Mouse (Mus musculus) heart, embryonic 10.5 days (tissue): ENCODE results near the gene Hacd4. TPM values are rescaled to one million over a fixed set of nuclear protein-coding genes. Genes with fewer than 3 reads are reported as not detected.
A peak's percentile ranks its signal among the peaks of the same experiment; 100 is the strongest.

ENCODE experiments used
- DNase-seq: peaks from one replicate; pipeline ENCODE4 v3.0.0-alpha.2; 2017; ENCODE audit warnings: low spot score
- H3K27ac ChIP-seq: fragments of 300-500 bp; sonication (generic); 2 replicates; pipeline ENCODE4 v1.5.1; 2016; ENCODE audit warnings: mild to moderate bottlenecking
- H3K27me3 ChIP-seq: fragments of 300-500 bp; sonication (generic); 2 replicates; pipeline ENCODE4 v1.6.1; 2016; ENCODE audit warnings: mild to moderate bottlenecking; ENCODE audit not compliant: poor library complexity, insufficient read depth, severe bottlenecking
- H3K36me3 ChIP-seq: fragments of 300-500 bp; sonication (generic); 2 replicates; pipeline ENCODE4 v1.6.1; 2016; ENCODE audit warnings: mild to moderate bottlenecking, moderate library complexity
- H3K4me1 ChIP-seq: fragments of 300-500 bp; sonication (generic); 2 replicates; pipeline ENCODE4 v1.6.1; 2016; ENCODE audit warnings: mild to moderate bottlenecking
- H3K4me3 ChIP-seq: fragments of 300-500 bp; sonication (generic); 2 replicates; pipeline ENCODE4 v1.5.1; 2016; ENCODE audit warnings: mild to moderate bottlenecking, moderate library complexity
- H3K9me3 ChIP-seq: fragments of 300-500 bp; sonication (generic); 2 replicates; pipeline ENCODE4 v1.6.1; 2016; ENCODE audit warnings: mild to moderate bottlenecking, moderate library complexity
- WGBS: fragments of 180-500 bp; shearing (Covaris S2); methylation state at CpG from one replicate; pipeline ENCODE4 v1.1.7; 2016; 5-methylcytosine and 5-hydroxymethylcytosine counted together
- polyA plus RNA-seq: library from polyadenylated mRNA; unstranded; fragments of >200 nt; fragmentation: Nextera tagmentation; extraction: Ambion mirVana; gene quantifications from 2 replicates; pipeline ENCODE4 v1.2.1, GENCODE M21; 2016

Hacd4 gene
- polyA plus RNA-seq, 1 experiment from 2014 or later = 5.5 TPM

- Histone ChIP-seq H3K4me3 (no peak overlapping the region), H3K27me3 (no peaks in the 10 kb centered on the region), H3K36me3 (peaks cover 4% of the 10 kb centered on the region; the same call in 1 of the 2 replicates), H3K9me3 (no peaks in the 10 kb centered on the region), H3K27ac (no peak overlapping the region), H3K4me1 (peaks cover 3% of the 10 kb centered on the region; the same call in 1 of the 2 replicates)
- peak; percentile 45 for DNase-seq
- WGBS = 90% methylated on average over 8 of the region's 8 CpGs
Observed at GRCm38 (mm10) chr4:88370819-88371218, 67.9 kb downstream of the Hacd4 start.

GRCm38 (mm10) chr4:88369951-88370350 lies 68.8 kb downstream of the Hacd4 start:
- H3K9me3 ChIP-seq = no peaks in the 10 kb centered on the region
- 88% methylated on average over 6 of the region's 6 CpGs for WGBS
- peaks cover 3% of the 10 kb centered on the region; the same call in 1 of the 2 replicates for H3K4me1 ChIP-seq
- no peak overlapping the region for H3K27ac ChIP-seq
- peak; percentile 45 for DNase-seq
- no peaks in the 10 kb centered on the region for H3K27me3 ChIP-seq
- H3K4me3 ChIP-seq = no peak overlapping the region
- H3K36me3 ChIP-seq = peaks cover 4% of the 10 kb centered on the region; the same call in 1 of the 2 replicates

DNA sequence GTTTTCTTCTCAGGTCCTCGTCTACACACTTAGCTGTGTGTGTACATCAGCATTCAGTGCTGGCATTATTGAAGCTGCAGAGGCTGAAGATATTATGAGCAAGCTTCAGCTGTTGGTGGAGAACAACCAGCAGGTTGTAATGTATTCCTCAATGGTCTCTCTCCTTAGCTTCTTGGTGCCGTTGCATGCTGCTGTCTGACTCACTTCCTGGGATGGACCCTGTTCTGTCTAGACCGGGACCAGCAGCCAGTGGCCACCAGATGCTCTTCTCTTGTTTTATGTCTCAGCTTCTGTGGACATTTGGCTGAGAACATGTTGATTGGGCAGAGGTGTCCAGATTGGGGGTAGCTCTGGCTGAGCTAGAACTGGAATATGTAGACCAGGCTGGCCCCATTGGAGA lies 81.3 kb downstream of the Hacd4 start:
- WGBS = 61% methylated on average over 3 of the region's 3 CpGs
- Histone ChIP-seq H3K27ac (no peak overlapping the region), H3K9me3 (no peaks in the 10 kb centered on the region), H3K4me1 (no peaks in the 10 kb centered on the region), H3K4me3 (no peak overlapping the region), H3K36me3 (no peaks in the 10 kb centered on the region), H3K27me3 (no peaks in the 10 kb centered on the region)
- no peak for DNase-seq

DNA sequence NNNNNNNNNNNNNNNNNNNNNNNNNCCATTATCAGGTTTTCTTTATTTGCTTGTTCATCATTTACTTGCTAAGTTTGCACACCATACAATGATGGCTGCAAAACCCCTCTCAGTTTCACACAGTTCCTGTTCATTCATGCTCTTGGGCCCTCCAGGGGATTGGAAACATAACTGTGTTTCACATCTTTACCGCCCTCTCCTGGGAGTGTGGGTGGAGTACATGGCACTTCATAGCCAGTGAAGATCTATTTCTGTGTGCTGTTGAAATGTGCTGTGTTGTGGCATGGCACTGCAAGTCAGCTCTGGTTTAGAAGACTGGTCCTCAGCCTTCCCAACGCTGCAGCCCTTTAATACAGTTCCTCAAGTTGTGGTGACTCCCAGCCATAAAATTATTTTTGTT lies 82.1 kb downstream of the Hacd4 start:
- Histone ChIP-seq H3K4me1 (no peaks in the 10 kb centered on the region), H3K36me3 (no peaks in the 10 kb centered on the region), H3K4me3 (no peak overlapping the region), H3K9me3 (no peaks in the 10 kb centered on the region), H3K27me3 (no peaks in the 10 kb centered on the region), H3K27ac (no peak overlapping the region)
- DNase-seq = no peak
- WGBS = 70% methylated on average over 2 of the region's 2 CpGs

DNA sequence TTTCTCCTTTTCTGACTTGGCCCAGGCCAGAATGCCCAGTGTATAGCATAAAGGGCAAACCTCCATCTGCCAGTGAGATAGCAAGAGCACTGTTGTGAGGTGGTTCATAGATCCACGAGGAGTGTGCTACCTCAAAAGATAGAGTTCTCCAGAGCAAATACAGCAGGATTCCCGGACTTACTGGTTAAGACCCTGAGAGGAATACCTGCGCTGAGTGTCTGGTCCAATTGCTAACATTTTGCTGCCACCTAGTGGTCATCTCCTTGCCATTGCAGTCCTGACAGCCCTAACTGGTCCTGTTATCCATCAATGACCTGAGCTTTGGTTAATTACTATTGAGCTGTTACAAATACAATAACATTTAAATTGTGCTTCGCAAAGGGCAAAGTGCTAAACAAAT lies 87.8 kb downstream of the Hacd4 start:
- Histone ChIP-seq H3K4me1 (no peaks in the 10 kb centered on the region), H3K27me3 (no peaks in the 10 kb centered on the region), H3K4me3 (no peak overlapping the region), H3K9me3 (no peaks in the 10 kb centered on the region), H3K27ac (no peak overlapping the region), H3K36me3 (no peaks in the 10 kb centered on the region)
- DNase-seq = peak; percentile 82
- 7% methylated on average over 4 of the region's 4 CpGs for WGBS

Other genes with a start within 250 kb of the Hacd4 start
- not detected in 2 replicates for gene Ifnb1, start 83.8 kb upstream of the Hacd4 start, polyA plus RNA-seq
- gene Ifna15, start 119.3 kb upstream of the Hacd4 start, polyA plus RNA-seq = not detected in 2 replicates
- not detected in 2 replicates for gene Ifna14, start 132.9 kb upstream of the Hacd4 start, polyA plus RNA-seq
- gene Ifna9, start 153.5 kb upstream of the Hacd4 start, polyA plus RNA-seq = not detected in 2 replicates
- gene Ifna12, start 164.4 kb upstream of the Hacd4 start, polyA plus RNA-seq = not detected in 2 replicates
- not detected in 2 replicates for gene C87499, start 195.5 kb upstream of the Hacd4 start, polyA plus RNA-seq
- gene Ifna13, start 205.5 kb upstream of the Hacd4 start, polyA plus RNA-seq = not detected in 2 replicates
- gene Ifna16, start 238.0 kb upstream of the Hacd4 start, polyA plus RNA-seq = not detected in 2 replicates
- gene Ifna2, start 245.0 kb upstream of the Hacd4 start, polyA plus RNA-seq = not detected in 2 replicates